Mouse (Mus musculus) right cerebral cortex, postnatal 36 days (tissue): ENCODE measurements around the gene Amt.
A peak's percentile ranks its signal among the peaks of the same experiment; 100 is the strongest.
"Not testable (repeated sequence)": the region's sequence is repeated elsewhere in the genome, so short reads cannot be mapped to it uniquely, and the experiment has no call there.

Experiments used
- DNase-seq, 2 experiments: peaks; one replicate each; pipeline ENCODE4 v3.0.0; 2022; ENCODE audit warnings: low spot score in 2 of 2, mixed read lengths in 1 of 2

The Amt gene

DNA sequence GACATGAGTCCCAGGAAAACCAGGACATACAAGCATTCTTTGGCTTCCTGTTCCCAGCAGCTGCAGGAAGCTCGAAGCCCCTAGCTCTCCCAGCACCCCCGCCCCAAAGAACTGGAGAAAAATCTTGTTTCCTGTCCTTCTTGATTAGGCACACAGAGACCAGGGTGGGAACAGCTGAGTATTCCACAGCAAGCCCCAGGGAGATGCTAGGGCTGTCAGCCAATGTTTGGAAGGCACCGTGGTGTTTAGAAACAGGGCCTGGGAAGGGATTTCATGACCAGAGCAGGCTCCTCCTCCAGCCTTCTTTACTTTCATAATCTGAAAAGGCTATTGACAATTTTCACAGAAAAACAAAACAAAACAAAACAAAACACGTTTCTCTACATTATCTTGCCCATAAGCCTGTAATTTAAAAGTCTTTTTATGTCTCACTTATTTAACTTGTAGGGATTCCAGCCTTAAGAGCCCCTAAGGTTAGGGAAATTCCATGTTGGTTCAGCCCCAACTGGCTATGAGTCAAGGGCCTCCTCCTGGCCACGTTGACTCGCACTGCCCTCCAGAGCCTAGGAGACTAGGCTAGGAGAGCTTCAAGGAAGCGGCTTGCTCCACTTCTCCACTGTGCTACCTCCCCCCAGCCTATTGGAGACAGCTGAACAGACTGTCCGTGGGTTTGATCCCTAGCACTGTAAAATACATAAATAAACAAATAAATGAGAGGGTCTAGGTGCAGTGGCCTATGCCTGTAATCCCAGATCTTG lies 16.4 kb upstream of the Amt start:
- no peak for DNase-seq

DNA sequence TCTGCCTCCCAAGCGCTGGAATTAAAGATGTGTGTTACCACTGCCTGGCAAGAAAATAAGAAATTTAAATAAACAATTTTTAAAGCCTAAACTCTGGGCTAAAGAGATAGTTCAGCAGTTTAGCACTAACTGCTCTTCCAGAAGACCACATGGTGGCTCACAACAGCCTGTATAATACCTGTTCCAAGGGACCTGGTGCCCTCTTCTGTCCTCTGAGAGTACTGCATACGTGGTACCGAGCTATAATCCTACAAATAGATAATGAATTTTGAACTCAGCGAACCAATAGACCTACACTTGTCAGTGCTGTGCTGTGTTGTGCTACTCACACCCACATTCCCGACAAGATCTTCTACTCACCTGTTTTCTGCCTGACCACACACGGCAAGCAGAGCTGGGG lies 12.2 kb upstream of the Amt start:
- peak in 1 of 2 experiments; percentile 45 for DNase-seq

DNA sequence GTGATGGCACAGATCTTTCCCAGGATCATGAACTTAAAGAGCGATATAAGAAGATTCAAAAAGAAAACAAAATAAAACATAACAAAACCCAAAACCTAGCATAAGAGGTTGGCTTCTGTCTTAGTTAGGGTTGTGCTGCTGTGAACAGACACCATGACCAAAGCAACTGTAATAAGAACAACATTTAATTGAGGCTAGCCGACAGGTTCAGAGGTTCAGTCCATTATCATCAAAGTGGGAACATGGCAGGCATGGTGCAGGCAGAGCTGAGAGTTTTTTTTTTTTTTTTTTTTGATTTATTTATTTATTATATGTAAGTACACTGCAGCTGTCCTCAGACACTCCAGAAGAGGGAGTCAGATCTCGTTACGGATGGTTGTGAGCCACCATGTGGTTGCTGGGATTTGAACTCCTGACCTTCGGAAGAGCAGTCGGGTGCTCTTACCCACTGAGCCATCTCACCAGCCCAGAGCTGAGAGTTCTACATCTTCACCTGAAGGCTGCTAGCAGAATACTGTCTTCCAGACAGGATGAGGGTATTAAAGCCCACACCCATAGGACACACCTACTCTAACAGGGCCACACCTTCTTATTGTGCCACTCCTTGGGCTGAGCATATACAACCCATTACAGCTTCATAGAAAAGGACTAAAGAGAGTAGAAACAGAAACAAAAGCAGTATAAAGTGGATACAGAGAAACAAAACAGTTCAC lies 9.0 kb upstream of the Amt start:
- DNase-seq = not testable (repeated sequence)

DNA sequence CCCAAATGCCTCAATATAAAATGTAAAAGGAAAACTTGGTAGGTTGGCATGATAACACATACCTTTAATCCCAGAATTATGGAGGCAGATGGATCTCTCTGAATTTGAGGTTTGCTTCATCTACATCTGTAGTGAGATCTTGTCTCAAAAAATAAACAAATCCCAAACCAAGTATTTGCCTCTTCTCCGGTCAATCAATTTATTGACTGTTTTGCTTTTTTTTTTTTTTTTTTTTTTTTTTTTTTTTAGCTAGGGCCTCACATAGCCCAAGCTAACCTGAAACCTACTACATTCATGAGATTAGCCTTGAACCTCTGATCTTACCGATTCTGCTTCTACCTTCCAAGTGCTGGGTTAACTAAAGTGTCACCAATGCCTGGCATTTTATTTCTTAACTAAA lies 7.3 kb upstream of the Amt start:
- DNase-seq = no peak

DNA sequence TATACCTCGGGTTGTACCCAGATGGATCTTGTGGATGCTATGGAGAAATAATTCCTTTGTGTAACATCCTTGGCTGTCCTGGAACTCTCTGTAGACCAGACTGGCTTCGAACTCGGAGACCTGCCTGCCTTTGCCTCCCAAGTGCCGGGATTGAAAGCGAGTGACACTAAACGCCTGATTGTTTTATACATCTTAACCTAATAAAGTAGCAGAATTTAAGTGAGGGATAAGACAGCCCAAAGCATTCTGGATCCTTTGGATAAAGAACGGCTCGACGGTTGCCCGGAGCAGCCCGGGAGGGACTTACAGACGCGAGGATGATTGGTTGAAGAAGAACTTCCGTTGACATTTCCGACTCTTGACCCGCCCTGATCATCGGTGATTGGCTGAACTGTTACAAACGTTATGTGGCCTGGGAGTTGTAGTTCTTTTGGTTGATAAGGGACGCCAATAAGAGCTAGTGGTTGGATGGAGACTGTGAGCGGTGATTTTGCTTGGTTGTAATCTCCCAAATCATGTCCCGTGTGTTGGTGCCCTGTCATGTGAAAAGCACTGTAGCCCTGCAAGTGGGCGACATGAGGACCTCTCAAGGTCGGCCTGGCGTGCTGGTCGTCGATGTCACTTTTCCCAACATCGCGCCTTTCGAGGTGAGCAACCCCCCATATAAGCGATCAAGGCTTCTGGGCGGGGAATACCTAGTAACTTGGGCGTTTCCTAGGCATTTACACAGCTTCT lies 6.5 kb upstream of the Amt start, which contains the start of gene Nicn1:
Nicn1 (plus strand) TSS at position 414 of the 735 bp plus-strand sequence.
- DNase-seq = peak; percentile 93 to 97

DNA sequence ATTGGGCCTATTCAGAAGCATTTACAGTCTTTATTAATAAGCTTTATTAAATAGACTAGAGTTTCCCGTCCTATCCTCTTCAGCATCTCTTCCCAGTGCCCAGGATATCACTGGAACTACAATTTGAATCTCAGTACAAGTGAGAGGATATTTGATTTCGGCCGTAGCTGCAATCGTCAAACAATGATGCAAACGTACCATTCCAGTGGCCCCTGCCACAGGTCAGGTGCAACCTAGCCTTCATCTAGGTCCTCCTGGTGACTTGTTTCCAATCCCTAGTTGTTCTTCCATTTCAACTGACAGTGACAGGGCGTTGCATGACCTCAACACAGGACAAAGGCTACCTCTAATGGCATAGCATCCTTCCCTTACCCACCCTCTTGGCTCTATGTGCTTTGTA lies 5.9 kb upstream of the Amt start:
- no peak for DNase-seq

DNA sequence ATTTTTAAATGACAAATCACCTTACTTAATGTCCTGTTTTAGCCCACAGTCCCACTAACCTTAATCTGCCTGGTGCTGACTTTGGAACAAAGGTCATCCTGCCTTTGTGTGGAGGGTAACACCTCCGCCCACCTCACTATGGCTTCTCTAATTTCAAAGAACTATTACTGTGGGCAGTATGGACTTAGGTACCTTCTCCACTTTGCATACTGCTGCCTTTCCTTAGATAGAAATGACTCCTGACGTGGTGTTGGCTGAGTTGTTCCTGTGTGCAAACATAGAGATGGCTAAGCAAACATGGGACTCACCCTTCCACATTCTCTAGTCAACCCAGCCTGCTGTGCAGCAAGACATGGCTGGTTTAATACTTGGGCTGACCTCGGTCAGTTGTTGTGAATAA lies 5.2 kb downstream of the Amt start:
- no peak for DNase-seq

DNA sequence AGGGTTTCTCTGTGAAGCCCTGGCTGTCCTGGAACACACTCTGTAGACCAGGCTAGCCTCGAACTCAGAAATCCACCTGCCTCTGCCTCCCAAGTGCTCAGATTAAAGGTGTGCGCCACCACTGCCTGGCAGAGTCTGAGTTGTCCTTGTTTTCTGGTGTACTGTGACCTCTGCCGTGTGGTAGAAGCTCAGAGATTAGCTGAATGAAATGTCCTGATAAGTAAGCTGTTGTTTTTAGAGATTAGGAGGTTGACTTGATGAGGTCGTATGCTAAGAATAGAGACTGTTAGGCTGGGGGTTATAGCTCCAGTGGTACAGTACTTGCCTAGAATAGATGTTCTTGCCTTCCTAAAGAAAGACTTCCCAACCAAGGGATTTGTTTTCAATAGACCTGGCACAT lies 8.1 kb downstream of the Amt start:
- DNase-seq = no peak

DNA sequence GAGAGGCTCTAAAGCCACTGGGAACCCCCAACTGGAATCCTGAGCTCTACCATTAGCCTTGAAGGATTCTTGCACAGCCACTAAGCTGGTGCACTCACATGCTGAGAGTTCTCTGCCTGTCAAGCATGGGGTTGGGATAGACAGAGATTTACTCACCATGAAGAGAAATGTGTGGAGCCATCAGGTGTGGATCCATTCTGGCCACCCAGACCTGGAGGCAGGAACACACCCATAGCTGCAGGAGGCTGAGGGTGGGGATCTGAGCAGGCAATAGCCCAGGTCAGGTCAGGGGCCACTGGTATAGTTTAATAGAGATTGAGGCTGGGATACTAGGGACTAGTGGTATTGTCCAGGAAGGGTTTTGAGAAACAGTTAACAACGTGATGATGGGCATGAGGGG lies 8.5 kb downstream of the Amt start:
- DNase-seq = no peak

DNA sequence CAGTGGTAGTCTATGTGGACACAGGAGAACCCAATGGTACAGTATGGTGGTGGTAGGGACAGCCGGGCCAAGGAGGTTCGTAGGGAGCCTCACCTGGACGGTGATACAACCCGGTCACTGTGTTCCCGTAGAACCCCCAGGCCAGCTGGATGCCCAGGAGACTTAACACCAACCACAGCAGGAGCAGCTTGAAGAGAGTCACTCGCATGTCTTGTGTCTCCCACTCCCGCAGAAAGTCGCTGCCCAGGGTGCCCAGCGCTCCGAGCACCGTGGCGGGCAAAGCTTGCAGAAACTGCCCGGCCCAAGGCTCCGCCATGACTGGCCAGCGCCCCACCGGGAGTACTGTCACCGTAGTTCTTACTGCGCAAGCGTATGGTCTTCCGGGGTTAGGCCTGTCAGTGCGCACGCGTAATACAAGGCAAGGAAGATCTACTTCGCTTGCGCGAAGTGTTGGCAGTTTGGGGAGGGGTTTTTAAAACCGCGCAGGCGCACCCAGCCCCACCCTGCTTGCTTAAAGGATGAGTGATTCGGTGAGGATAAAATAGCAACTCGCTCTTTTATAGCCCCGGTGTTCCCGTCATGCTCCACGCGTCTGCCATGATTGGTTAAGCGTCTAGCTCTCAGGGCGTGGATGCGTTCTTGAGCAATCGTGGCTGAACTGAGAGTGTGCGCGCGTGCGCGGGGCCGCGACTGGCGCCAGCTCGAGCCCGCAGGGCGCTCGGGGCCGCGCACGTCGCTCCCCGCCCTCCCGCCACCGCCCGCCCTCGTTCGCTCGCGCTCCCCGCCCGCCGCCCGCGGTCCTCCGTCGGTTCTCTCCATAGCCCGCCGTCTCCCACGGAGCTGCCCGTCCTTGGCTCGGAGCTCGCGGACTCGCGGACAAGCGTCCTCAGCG lies 9.2 kb downstream of the Amt start, which contains the start of the genes Rhoa and Tcta:
Rhoa (plus strand) TSS at position 501 of the 892 bp plus-strand sequence.
Tcta (minus strand) TSS at position 532 of the 892 bp plus-strand sequence.
- DNase-seq = peak; percentile 100

DNA sequence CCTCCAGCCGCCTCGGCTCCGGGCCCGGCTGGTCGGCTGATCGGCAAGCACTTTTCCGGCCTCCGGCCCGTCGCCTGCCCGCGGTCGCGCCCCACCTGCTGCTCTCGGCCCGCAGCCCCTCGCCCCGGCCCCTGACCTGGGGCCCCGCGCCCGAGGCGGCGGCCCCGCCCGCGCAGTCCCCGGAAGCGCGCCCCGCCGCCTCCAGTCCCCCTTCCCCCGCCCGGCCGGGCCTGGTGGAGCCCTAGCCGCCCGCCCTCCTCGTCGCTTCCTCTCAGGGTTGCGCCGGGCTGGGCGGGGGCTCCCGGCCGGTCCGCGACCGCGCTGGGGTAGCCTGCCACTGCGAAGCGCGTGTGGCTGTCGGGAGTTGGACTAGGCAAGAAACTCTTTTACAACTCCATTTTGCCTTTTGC lies 9.9 kb downstream of the Amt start:
- peak in 1 of 2 experiments; percentile 41 for DNase-seq

DNA sequence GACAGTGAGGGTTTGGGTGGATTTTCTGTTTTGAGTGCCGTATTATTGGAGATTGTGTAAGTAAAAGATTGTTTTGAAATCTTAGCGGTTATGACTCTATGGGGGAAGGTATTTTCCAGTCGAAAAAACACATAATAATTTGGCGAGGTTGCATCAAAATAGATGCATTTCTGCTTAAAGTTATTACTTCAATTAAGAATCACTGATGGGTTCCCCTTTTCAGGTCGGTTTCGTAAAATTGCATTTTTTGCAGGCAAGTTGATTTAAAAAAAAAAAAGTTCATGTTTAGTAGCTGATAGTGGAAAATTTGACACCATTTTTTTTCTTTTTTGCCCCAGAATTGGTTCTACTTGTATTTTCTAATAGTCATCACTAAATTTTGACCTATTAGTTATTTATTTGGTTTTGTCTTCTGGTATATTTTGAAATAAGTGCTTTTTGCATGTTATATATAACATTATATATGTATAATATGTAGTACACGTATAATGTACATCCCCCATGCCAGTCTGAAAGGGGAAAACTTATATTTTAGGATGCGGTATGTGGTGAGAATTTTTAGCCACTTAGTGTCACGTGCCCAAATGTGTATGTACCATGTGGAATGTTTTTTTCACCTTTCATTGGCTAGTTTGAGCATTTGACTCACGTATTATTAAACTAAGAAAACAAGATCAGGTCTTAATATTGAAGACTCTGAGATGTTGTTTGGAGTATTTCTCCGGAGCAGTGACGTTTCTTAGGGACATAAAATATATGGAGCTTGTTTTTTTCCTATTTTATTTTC lies 10.6 kb downstream of the Amt start:
- DNase-seq = no peak

DNA sequence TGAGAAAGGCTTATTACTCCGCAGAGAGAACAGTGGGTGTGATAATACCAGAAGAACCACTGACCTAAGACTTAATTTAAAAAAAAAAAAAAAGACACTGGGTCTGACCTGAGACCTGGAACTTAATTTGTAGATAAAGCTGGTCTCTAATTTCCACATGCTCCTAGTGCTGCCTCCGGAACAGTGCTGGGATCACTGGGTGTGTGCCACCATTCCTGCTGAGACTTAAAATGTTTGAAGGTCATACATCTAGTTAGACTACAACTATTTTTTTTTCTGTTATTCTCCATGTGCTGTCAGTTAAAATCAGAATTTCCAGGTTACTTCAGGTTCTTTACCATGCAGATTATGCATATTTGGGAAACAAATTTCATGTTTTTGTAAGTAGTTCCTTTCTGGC lies 11.5 kb downstream of the Amt start:
- DNase-seq = no peak

DNA sequence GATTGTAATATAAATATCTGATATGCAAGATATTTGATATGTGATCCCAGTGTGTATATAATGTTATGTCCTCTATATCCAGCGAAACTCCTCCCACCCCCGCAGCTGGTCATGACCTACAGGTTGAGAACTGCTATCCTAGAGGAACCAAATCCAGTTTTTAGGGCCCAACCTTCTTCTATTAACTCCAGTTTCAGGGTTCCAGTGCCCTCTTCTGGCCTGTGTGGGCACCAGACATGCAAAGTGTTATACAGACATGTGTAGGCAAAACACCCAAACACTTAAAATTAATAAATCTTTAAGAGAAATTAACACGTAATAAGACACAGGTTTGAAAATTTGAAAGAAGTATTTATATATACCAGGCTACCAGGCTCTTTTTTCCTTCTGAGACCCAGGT lies 20.9 kb downstream of the Amt start:
- DNase-seq = no peak

DNA sequence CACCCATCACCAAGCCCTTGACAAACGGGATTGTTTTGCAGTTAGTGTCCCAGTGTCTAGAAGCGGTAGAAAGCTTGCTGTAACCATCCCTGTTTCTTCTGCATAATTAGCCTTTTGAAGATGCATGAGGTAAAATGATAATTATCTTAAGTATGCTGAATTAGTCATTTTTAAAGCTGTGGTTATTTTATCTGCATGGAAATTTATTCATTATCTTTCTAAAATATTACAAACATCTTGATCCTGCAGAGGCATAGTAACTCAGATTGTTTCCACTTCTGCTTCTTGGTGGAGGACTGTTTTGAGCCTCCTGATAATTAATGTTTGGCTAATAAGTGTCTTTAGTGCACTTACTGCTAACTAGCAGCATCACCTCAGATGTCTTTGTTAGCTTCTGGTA lies 21.8 kb downstream of the Amt start:
- DNase-seq = no peak

DNA sequence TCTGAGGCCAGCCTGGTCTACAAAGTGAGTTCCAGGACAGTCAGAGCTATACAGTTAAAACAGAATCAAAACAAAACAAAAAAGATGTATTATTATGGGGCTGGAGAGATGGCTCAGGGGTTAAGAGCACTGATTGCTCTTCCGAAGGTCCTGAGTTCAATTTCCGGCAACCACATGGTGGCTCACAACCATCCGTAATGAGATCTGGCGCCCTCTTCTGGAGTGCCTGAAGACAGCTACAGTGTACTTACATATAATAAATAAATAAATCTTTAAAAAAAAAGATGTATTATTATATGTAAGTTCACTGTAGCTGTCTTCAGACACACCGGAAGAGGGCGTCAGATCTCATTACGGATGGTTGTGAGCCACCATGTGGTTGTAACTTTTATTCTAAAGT lies 25.4 kb downstream of the Amt start:
- DNase-seq = not testable (repeated sequence)

DNA sequence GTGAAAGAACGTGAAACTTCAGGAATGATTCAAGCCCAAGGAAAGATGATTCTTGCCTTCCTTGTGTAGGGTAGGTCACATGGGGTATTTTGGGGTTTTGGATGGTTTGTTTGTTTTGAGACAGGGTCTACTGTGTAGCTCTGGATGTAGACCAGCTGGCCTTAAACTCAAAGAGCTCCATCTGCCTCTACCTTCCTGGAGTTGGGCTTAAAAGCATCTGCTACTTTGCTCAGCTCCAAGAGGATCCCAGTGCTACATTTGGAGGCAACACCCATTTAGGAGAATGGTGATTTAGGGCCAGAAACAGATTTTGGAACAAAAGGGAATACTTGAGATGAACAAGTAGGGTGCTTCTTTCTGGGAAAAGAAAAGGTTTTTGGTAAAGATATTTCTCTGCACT lies 28.1 kb downstream of the Amt start:
- no peak for DNase-seq

DNA sequence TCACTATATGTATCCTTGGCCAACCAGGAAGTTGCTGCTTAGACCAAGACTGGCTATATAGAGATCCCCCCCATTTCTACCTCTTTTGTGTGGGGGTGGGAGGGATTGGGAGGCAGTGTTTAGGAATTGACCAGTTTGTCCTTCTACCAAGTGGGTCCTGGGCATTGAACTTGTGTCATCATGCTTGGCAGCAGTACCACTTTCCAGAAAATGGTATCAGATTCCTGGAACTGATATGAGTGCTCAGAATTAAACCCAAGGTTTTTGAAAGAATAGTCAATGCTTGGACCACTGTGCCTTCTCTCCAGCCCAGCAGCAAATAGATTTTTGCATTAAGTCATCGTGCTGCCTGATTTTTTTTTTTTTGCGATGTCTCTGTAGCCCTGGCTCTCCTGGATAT lies 29.2 kb downstream of the Amt start:
- no peak for DNase-seq

DNA sequence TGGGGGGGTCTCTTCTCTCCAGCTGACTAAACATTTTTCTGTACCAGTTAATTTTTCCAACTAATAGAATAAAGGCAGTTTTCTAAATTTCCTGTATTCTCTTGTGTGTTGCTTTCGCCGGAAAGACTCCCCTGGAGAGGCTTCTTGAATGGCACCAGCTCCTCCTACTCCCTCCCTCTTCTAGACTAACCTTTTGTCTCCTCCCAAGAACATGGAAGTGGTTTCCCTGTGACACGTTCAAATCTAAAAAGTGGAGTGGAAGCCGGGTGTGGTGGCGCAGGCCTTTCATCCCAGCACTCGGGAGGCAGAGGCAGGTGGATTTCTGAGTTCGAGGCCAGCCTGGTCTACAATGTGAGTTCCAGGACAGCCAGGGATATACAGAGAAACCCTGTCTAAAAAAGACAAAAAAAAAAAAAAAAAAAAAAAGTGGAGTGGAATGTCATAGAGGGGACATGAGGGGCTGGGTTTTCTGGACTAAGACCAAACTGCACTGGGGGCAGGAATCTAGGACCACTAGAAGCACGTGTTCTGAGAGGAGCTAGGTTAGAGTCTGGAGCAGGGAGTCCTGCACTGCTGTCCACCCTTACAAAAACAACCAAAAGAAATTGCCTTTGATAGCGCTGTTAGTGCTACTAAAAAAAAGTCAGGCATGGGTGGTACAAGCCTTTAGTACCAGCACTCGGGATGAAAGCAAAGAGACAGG lies 41.3 kb downstream of the Amt start:
- no peak for DNase-seq

DNA sequence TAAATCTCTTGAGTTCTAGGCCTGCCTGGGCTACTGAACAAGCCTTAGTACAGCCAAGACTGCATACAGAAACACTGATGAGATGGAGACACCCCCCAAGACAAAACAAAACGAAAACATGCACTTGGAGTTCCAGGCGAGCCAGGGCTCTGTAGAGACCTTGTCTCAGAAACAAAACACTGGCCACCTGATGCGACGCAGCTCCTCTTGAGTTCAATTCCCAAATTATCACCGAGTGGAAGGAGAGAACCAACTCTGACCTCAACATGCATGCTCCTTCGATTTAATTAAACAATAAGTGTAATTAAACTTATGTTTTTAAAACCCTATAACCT lies 41.9 kb downstream of the Amt start:
- DNase-seq = no peak
